In the genomic region with DNA sequence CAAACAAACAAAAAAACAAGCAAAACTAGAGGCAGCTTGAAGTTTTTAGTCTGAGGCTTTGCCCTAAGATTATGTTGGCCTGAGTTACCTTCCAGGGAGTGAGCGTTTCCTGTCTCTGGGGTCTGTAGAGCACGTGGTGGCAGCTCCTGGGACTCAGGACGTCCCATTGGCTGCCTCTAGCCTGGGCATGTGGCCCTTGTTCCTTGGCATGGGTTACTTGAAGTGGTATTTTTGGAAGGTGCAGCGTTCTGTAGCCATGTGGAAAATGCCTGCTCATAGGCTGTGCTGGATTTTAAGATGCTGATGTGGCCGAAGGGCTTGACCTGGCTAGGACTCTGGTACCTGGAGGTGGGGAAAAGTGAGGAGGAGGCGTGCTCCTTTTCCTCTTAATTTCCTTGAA, we compare ENCODE assay signal across 16 mouse cellular contexts. TPM values are rescaled to one million over a fixed set of nuclear protein-coding genes. Genes with fewer than 3 reads are reported as not detected.
DNase-seq lines count a peak whose midpoint lies in the region.
"Had no signal": no experiment of that assay in that cellular context is flagged by ENCODE, and none has a peak within 500 bp of the region (broad histone marks: within the 10 kb centered on the region; RNA-seq: fewer than 3 reads in every experiment).

No protein-coding gene starts in this region.

- intact Hi-C loops in heart, postnatal 25 days (cut with DNase I) = no loop called here

- peak; percentile 41 to 62 for DNase-seq in cerebellum, postnatal 14 days
- no peak for DNase-seq in cerebellum, adult 9-10 months
- peak; percentile 34 to 65 for DNase-seq in heart, adult 18-20 months
- DNase-seq in heart, postnatal 25 days (ENCODE audit: low spot score) = no peak
- peak; percentile 37 for DNase-seq in fat pad, adult 2 months (ENCODE audit: extremely low read depth, low read depth, low spot score)
- DNase-seq in skeletal muscle tissue, adult 2 months (ENCODE audit: low read depth, low spot score) = peak; percentile 65
- DNase-seq in urinary bladder, postnatal 36 days (ENCODE audit: low spot score in 2 of 2) = no peak
- DNase-seq: embryo, embryonic 11 days; kidney, adult 8-10 months; kidney, postnatal 10 days; left cerebral cortex, postnatal 4 days; lung, postnatal 4 days; midbrain, embryonic 14.5 days; right cerebral cortex, postnatal 14 days; spleen, adult 18-20 months; thymus, postnatal 14 days had no signal

RNA-seq across cellular contexts. Expression of a gene that starts 3.3 kb away (rescaled TPM):
- 1 to 10 TPM; 6.9 to 8.3 TPM for total RNA-seq in heart, adult 18-20 months (2021)
- total RNA-seq in heart, postnatal 25 days (2021) = 10 to 100 TPM; 10.7 to 13.7 TPM

RNA-seq across cellular contexts. Expression of a gene that starts 47.3 kb away (rescaled TPM):
- total RNA-seq in heart, adult 18-20 months (2021) = 10 to 100 TPM; 13.8 to 14.8 TPM
- 10 to 100 TPM; 10.1 to 11.5 TPM for total RNA-seq in heart, postnatal 25 days (2021)

RNA-seq across cellular contexts. Expression of a gene that starts 47.3 kb away (rescaled TPM):
- total RNA-seq in heart, adult 18-20 months (2021) = 1 to 10 TPM; 4.6 to 5.0 TPM
- 1 to 10 TPM; 4.8 to 6.3 TPM for total RNA-seq in heart, postnatal 25 days (2021)

Comparison
In these comparisons a context has a peak if more than half of its experiments do, and no peak if none do; other contexts are left out.
1. DNase-seq: peak in cerebellum, postnatal 14 days (2 of 2), heart, adult 18-20 months (2 of 2), fat pad, adult 2 months (single experiment) and skeletal muscle tissue, adult 2 months (single experiment); none in cerebellum, adult 9-10 months (single experiment), heart, postnatal 25 days (single experiment) and urinary bladder, postnatal 36 days (0 of 2).